Mouse (Mus musculus) megakaryocyte, embryonic 14.5 days (primary cell): ENCODE results near the gene Ncoa3.

Source experiments
- FLI1 ChIP-seq: IDR thresholded peaks from 2 replicates; pipeline ENCODE4 v1.6.1; 2012; ENCODE audit warnings: low read length, inconsistent platforms, mixed read lengths
- GATA1 ChIP-seq: IDR thresholded peaks from 3 replicates; pipeline ENCODE4 v1.6.1; 2012; ENCODE audit warnings: mixed read lengths, low read length, inconsistent platforms, borderline replicate concordance

DNA sequence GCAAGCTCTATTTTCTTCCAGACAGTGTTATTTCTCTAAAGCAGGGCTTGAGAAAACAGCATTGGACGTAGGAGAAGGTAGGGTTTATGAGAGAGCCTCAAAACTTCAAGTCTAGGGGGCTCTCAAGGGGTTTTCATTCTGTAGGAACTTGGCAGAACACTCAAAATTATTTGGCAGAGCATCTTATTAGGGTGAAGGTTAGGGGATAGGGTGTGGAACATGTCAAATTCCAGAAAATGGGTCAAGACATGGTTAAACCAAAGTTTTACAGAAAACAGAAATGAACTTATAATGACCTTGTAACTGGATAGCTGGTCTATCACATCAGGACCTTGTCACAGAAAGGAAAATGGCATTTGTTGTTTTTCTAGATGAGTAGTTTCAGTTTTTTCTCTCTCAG is 69.6 kb downstream of the Ncoa3 start:
- TF ChIP-seq GATA1 (no peak), FLI1 (no peak)
